Mouse (Mus musculus) layer of hippocampus, adult 2 months (tissue): ENCODE measurements around the gene Vps33a. TPM values are rescaled to one million over a fixed set of nuclear protein-coding genes. Genes with fewer than 3 reads are reported as not detected.
A peak's percentile ranks its signal among the peaks of the same experiment; 100 is the strongest.
"Not testable (repeated sequence)": the region's sequence is repeated elsewhere in the genome, so short reads cannot be mapped to it uniquely, and the experiment has no call there.

Experiments
- DNase-seq, 2 experiments: peaks; one replicate each; pipeline ENCODE4 v3.0.0; 2022; ENCODE audit warnings: low spot score in 2 of 2
- H3K27ac ChIP-seq: fragments of 200-600 bp; 2 replicates; pipeline ENCODE4 v1.8.1; 2022
- H3K4me3 ChIP-seq: fragments of 200-600 bp; 2 replicates; pipeline ENCODE4 v1.8.1; 2022; ENCODE audit warnings: mild to moderate bottlenecking
- CTCF ChIP-seq: fragments of 200-600 bp; conservative IDR thresholded peaks from 2 replicates; pipeline ENCODE4 v1.8.1; 2022; ENCODE audit warnings: antibody characterized with exemption, mild to moderate bottlenecking, moderate library complexity
- microRNA-seq, 2 experiments: library from miRNA; unstranded; fragments of <30 nt; microRNA quantifications; one replicate each; pipeline ENCODE4 v1.2.0; 2021
- total RNA-seq, 2 experiments: library from RNA; stranded (reverse); gene quantifications; 2 replicates each; pipeline ENCODE4 v1.2.3; 2021

Gene Vps33a
- total RNA-seq, 2 experiments from 2014 or later = 87.1 to 87.4 TPM

GRCm38 (mm10) chr5:123520666-123521065 is 52.2 kb downstream of the Vps33a start:
- H3K4me3 ChIP-seq = no peak overlapping the region
- DNase-seq = no peak
- no peak overlapping the region for H3K27ac ChIP-seq
- no peak for TF ChIP-seq CTCF

- no peak for DNase-seq
- no peak overlapping the region for H3K27ac ChIP-seq
- no peak for TF ChIP-seq CTCF
- no peak overlapping the region for H3K4me3 ChIP-seq
Observed at GRCm38 (mm10) chr5:123514871-123515270, 58.0 kb downstream of the Vps33a start.

GRCm38 (mm10) chr5:123512102-123512501 is 60.7 kb downstream of the Vps33a start:
- H3K27ac ChIP-seq = no peak overlapping the region
- DNase-seq = no peak
- H3K4me3 ChIP-seq = no peak overlapping the region
- no peak for TF ChIP-seq CTCF

GRCm38 (mm10) chr5:123511426-123511825 is 61.4 kb downstream of the Vps33a start:
- not testable (repeated sequence) for H3K27ac ChIP-seq, H3K4me3 ChIP-seq, DNase-seq

GRCm38 (mm10) chr5:123510160-123510559 is 62.7 kb downstream of the Vps33a start, which contains the start of gene B3gnt4:
Gene B3gnt4, plus strand, starts transcription at chr5:123510460.
- TF ChIP-seq CTCF = no peak
- H3K4me3 ChIP-seq = no peak within 1 kb of the TSS
- H3K27ac ChIP-seq = no peak within 1 kb of the TSS
- no peak for DNase-seq

GRCm38 (mm10) chr5:123508921-123509320 is 63.9 kb downstream of the Vps33a start:
- no peak for TF ChIP-seq CTCF
- peak overlapping the region; percentile 56 for H3K4me3 ChIP-seq
- DNase-seq = no peak
- H3K27ac ChIP-seq = no peak overlapping the region

- H3K27ac ChIP-seq = no peak overlapping the region
- TF ChIP-seq CTCF = peak; percentile 57
- peak; percentile 79 to 84 for DNase-seq
- peak overlapping the region; percentile 56 for H3K4me3 ChIP-seq
Observed at GRCm38 (mm10) chr5:123507936-123508723, 64.7 kb downstream of the Vps33a start.

- H3K27ac ChIP-seq = no peak overlapping the region
- no peak for TF ChIP-seq CTCF
- DNase-seq = no peak
- no peak overlapping the region for H3K4me3 ChIP-seq
Observed at GRCm38 (mm10) chr5:123501973-123502372, 70.9 kb downstream of the Vps33a start.

- no peak overlapping the region for H3K27ac ChIP-seq
- peak; percentile 80 for TF ChIP-seq CTCF
- DNase-seq = peak; percentile 64
- H3K4me3 ChIP-seq = no peak overlapping the region
Observed at GRCm38 (mm10) chr5:123499717-123500116, 73.1 kb downstream of the Vps33a start.

GRCm38 (mm10) chr5:123489935-123490334 is 82.9 kb downstream of the Vps33a start:
- TF ChIP-seq CTCF = no peak
- Histone ChIP-seq H3K27ac (no peak overlapping the region), H3K4me3 (no peak overlapping the region)
- no peak for DNase-seq

- no peak for TF ChIP-seq CTCF
- DNase-seq = no peak
- no peak within 1 kb of the TSS for H3K27ac ChIP-seq
- H3K4me3 ChIP-seq = peak within 1 kb of the TSS; percentile 6; the same call in 1 of the 2 replicates
Observed at GRCm38 (mm10) chr5:123489112-123489785, 83.6 kb downstream of the Vps33a start, which contains the start of the genes Lrrc43 and Il31. Gene Lrrc43, plus strand, starts transcription at chr5:123489305. Gene Il31, minus strand, starts transcription at chr5:123489489.

- no peak for DNase-seq
- H3K4me3 ChIP-seq = no peak overlapping the region
- no peak for TF ChIP-seq CTCF
- no peak overlapping the region for H3K27ac ChIP-seq
Observed at GRCm38 (mm10) chr5:123487659-123488395, 85.0 kb downstream of the Vps33a start.

Small RNAs within 50 kb of the gene (microRNA-seq; reads per million reads assigned to microRNA genes)
- gene Mir7647 = 2.2 to 3.8 reads per million in 2 experiments

Other genes with a start within 250 kb of the Vps33a start
- 10 to 100 TPM; 67.4 to 70.2 TPM for gene Bcl7a, start 229.2 kb downstream of the Vps33a start, total RNA-seq
- 10 to 100 TPM; 17.7 to 18.3 TPM for gene Mlxip, start 178.2 kb downstream of the Vps33a start, total RNA-seq
- 1 to 10 TPM in 1 of 2 experiments, under 1 TPM in 1; 0.39 to 1.0 TPM for gene Lrrc43, start 83.7 kb downstream of the Vps33a start, total RNA-seq
- gene Il31, start 83.5 kb downstream of the Vps33a start, total RNA-seq = not detected
- 1 to 10 TPM; 1.2 TPM for gene B3gnt4, start 62.6 kb downstream of the Vps33a start, total RNA-seq
- gene Diablo, start 48.9 kb downstream of the Vps33a start, total RNA-seq = 10 to 100 TPM; 33.3 to 35.4 TPM
- gene Gm49027, start 47.5 kb downstream of the Vps33a start, total RNA-seq = 1 to 10 TPM; 4.9 to 8.6 TPM
- gene Clip1, start 111.6 kb upstream of the Vps33a start, total RNA-seq = 100 to 1,000 TPM; 136 to 144 TPM
- 10 to 100 TPM; 54.4 to 56.0 TPM for gene Zcchc8, start 148.1 kb upstream of the Vps33a start, total RNA-seq
- gene Rsrc2, start 176.4 kb upstream of the Vps33a start, total RNA-seq = 100 to 1,000 TPM in 1 of 2 experiments, 10 to 100 TPM in 1; 93.7 to 109 TPM
- 1 to 10 TPM; 2.2 to 2.8 TPM for gene Kntc1, start 176.7 kb upstream of the Vps33a start, total RNA-seq